Mouse (Mus musculus): ENCODE measurements around the gene Zfp488. TPM values are rescaled to one million over a fixed set of nuclear protein-coding genes. Genes with fewer than 3 reads are reported as not detected.
A peak's percentile ranks its signal among the peaks of the same experiment; 100 is the strongest.

Gene Zfp488
- polyA plus RNA-seq (2015; fragmentation: Nextera tagmentation; extraction: Ambion mirVana) = not detected in 2 replicates

DNA sequence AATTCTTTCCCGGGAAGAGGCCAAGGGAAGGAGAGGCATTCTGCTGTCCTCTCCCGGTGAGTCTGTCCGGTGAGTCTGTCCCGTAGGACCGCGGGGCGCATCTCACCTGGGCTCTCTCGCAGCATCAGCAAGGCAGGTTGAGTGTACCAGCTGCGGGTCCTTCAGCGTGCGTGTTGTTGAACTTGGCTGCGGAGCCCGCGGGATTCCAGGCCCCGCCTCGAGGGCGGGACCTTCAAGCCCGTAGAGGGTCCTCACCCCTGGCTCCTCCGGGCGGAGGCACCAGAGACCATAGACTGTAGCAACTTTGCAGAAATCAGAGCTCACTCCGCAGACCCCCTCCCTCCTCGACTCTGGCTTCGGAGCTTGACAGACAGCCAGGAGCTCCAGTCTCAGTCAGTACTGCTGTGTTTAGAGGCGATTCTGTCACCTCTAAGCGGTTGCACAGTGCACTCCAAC lies at the start of gene Zfp488:
TSS of gene Zfp488 (minus strand) at position 161 of the 456 bp plus-strand sequence.
- ATAC-seq (replicated peaks; ENCODE audit: low FRiP score, low read depth) = no peak
- H3K9ac ChIP-seq (ENCODE audit: low read depth, low read length) = 0 out of 2 replicates have a peak within 1 kb of the TSS, but pooled peaks have one; percentile 18
- H3K36me3 ChIP-seq (ENCODE audit: insufficient read depth, low read length) = no peaks in the 10 kb centered on the region
- H3K27ac ChIP-seq = no peak within 1 kb of the TSS
- no peak for TF ChIP-seq CTCF (IDR thresholded peaks at IDR 0.05; ENCODE audit: low read depth)
- WGBS = 3% methylated on average over 25 of the region's 25 CpGs
- H3K4me3 ChIP-seq (replicated peaks; ENCODE audit: low read depth, low read length) = peak within 1 kb of the TSS; percentile 26
- peak; percentile 18 for DNase-seq (ENCODE audit: low spot score)
- peak within 1 kb of the TSS; percentile 65 for H3K4me2 ChIP-seq (ENCODE audit: low read length)
- H3K27me3 ChIP-seq (ENCODE audit: insufficient read depth, low read length) = no peaks in the 10 kb centered on the region
- H3K4me1 ChIP-seq (replicated peaks; ENCODE audit: insufficient read depth, low read length) = 0 out of 2 replicates have a peak, but pooled peaks cover 5% of the 10 kb centered on the region
- H3K9me3 ChIP-seq (replicated peaks; ENCODE audit: low read length) = no peaks in the 10 kb centered on the region

DNA sequence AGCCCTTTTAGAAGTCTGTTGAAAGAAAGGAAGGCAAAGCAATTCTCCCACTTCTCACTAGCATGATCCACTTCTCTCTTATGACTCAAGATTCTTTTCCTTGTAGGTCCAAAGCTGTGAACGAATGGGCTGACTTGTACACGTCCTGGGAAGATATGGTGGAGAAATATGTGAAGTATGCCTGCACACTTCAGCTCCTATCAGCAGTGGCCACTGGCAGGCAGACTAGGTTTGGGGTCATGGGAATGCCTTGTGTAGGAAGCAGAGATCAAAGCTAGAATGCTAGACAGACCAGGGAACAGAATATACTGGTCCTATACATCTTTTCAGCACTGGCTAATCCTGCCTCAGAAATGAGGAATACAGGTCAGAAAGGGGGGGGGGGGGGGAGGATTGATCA lies 48.1 kb upstream of the Zfp488 start:
- ATAC-seq (replicated peaks; ENCODE audit: low FRiP score, low read depth) (no peak), DNase-seq (ENCODE audit: low spot score) (no peak)
- no peaks in the 10 kb centered on the region for H3K27me3 ChIP-seq (ENCODE audit: insufficient read depth, low read length)
- H3K4me2 ChIP-seq (ENCODE audit: low read length) = no peak overlapping the region
- H3K4me3 ChIP-seq (replicated peaks; ENCODE audit: low read depth, low read length) = no peak overlapping the region
- no peak overlapping the region for H3K27ac ChIP-seq
- H3K9me3 ChIP-seq (replicated peaks; ENCODE audit: low read length) = no peaks in the 10 kb centered on the region
- H3K36me3 ChIP-seq (ENCODE audit: insufficient read depth, low read length) = no peaks in the 10 kb centered on the region
- no peak for TF ChIP-seq CTCF (IDR thresholded peaks at IDR 0.05; ENCODE audit: low read depth)
- H3K9ac ChIP-seq (ENCODE audit: low read depth, low read length) = no peak overlapping the region
- 72% methylated on average over 2 of the region's 2 CpGs for WGBS
- H3K4me1 ChIP-seq (replicated peaks; ENCODE audit: insufficient read depth, low read length) = no peaks in the 10 kb centered on the region

DNA sequence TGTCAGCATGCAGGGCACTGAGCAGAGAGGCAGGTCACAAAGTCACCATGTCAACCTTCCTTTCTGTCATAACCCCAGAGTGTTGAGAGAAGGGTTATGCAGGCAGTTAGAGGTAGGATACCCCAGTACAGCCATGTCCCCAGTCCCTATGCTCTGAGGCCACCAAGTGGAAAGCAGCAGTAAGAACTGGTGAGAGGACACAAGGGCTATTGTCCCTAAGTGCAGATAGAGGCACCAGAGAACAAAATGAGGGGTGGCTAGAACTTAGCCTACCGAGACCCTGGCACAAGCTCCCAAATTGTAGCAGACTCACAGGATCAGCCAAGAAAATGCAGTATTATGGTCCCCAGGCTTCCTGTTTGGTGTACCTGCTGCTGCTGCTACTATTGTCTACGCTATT lies 38.4 kb upstream of the Zfp488 start:
- H3K4me1 ChIP-seq (replicated peaks; ENCODE audit: insufficient read depth, low read length) = no peaks in the 10 kb centered on the region
- H3K27me3 ChIP-seq (ENCODE audit: insufficient read depth, low read length) = no peaks in the 10 kb centered on the region
- no peak overlapping the region for H3K27ac ChIP-seq
- H3K9me3 ChIP-seq (replicated peaks; ENCODE audit: low read length) = no peaks in the 10 kb centered on the region
- no peaks in the 10 kb centered on the region for H3K36me3 ChIP-seq (ENCODE audit: insufficient read depth, low read length)
- DNase-seq (ENCODE audit: low spot score) (no peak), ATAC-seq (replicated peaks; ENCODE audit: low FRiP score, low read depth) (no peak)
- no peak overlapping the region for H3K4me3 ChIP-seq (replicated peaks; ENCODE audit: low read depth, low read length)
- H3K4me2 ChIP-seq (ENCODE audit: low read length) = no peak overlapping the region
- no peak for TF ChIP-seq CTCF (IDR thresholded peaks at IDR 0.05; ENCODE audit: low read depth)
- WGBS = 84% methylated on average over 2 of the region's 2 CpGs
- no peak overlapping the region for H3K9ac ChIP-seq (ENCODE audit: low read depth, low read length)

DNA sequence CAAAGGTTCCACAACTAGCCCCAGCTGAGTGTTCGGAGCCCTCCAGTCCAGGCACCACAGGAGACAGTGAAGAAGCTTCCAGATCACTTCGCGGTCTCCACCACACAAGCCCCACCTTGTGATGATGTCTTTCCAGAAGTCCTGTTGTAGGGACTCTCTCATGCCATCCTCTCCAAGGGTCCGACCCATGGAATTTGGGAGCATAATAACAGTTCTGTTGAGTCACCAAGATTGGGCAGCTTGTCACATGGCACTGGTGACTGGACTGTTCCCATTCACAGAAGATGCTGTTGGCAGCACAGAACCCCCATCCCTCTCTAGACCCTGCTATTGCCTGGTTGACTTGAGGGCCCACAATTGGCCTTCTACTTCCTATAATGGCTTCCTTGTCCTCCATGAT lies 37.8 kb upstream of the Zfp488 start, which contains the start of gene Gm5460:
TSS of gene Gm5460 (plus strand) at position 378 of the 400 bp plus-strand sequence.
- Histone ChIP-seq H3K4me3 (replicated peaks; ENCODE audit: low read depth, low read length) (no peak within 1 kb of the TSS), H3K27me3 (ENCODE audit: insufficient read depth, low read length) (no peaks in the 10 kb centered on the region), H3K9ac (ENCODE audit: low read depth, low read length) (no peak within 1 kb of the TSS), H3K4me1 (replicated peaks; ENCODE audit: insufficient read depth, low read length) (no peaks in the 10 kb centered on the region), H3K36me3 (ENCODE audit: insufficient read depth, low read length) (no peaks in the 10 kb centered on the region), H3K27ac (no peak within 1 kb of the TSS), H3K9me3 (replicated peaks; ENCODE audit: low read length) (no peaks in the 10 kb centered on the region), H3K4me2 (ENCODE audit: low read length) (no peak within 1 kb of the TSS)
- WGBS = 96% methylated on average over 4 of the region's 4 CpGs
- no peak for TF ChIP-seq CTCF (IDR thresholded peaks at IDR 0.05; ENCODE audit: low read depth)
- ATAC-seq (replicated peaks; ENCODE audit: low FRiP score, low read depth) = no peak
- DNase-seq (ENCODE audit: low spot score) = no peak

DNA sequence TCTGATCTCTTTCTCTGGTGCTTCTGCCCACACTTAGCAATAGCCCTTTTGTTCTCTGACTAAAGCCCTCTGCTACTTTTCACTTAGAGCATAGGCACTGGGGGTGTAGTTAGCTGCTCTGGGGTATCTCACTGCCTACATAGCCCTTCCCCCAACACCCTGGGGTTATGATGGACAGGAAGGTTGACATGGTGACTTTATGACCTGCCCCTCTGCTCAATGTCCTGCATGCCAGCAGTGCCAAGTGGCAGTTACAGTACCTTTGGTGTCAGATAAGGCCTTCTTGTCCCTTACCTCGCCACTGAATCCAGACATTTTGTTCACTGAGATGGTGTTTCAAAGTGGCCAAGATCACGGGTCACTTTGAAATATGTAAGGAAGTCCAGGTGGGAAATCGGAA lies 36.5 kb upstream of the Zfp488 start, which contains the start of gene Gm30083:
TSS of gene Gm30083 (minus strand) at position 120 of the 400 bp plus-strand sequence.
- Histone ChIP-seq H3K4me3 (replicated peaks; ENCODE audit: low read depth, low read length) (no peak within 1 kb of the TSS), H3K36me3 (ENCODE audit: insufficient read depth, low read length) (no peaks in the 10 kb centered on the region), H3K9me3 (replicated peaks; ENCODE audit: low read length) (no peaks in the 10 kb centered on the region), H3K9ac (ENCODE audit: low read depth, low read length) (no peak within 1 kb of the TSS), H3K4me2 (ENCODE audit: low read length) (no peak within 1 kb of the TSS), H3K4me1 (replicated peaks; ENCODE audit: insufficient read depth, low read length) (no peaks in the 10 kb centered on the region), H3K27ac (no peak within 1 kb of the TSS), H3K27me3 (ENCODE audit: insufficient read depth, low read length) (no peaks in the 10 kb centered on the region)
- TF ChIP-seq CTCF (IDR thresholded peaks at IDR 0.05; ENCODE audit: low read depth) = no peak
- ATAC-seq (replicated peaks; ENCODE audit: low FRiP score, low read depth) (no peak), DNase-seq (ENCODE audit: low spot score) (no peak)
- 87% methylated on average over 3 of the region's 3 CpGs for WGBS

DNA sequence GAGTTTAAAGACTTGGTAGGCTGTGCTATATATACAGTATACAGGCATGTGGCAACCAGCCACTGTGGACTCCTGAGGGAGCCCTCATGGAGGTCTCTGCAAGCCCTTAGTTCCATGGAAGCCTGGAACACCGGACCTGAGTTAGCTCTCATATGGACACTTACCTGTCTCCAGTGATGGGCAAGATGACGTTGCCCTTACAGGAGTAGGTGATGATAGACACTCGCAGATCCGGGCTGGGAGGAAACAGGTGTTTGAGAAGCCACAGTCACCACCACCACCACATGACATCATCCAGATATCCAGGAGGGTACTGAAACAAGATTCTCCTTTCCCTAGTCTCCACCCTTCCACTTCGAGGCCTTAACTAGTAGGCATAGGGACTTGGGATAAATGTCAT lies 23.8 kb upstream of the Zfp488 start:
- ATAC-seq (replicated peaks; ENCODE audit: low FRiP score, low read depth) = no peak
- Histone ChIP-seq H3K36me3 (ENCODE audit: insufficient read depth, low read length) (no peaks in the 10 kb centered on the region), H3K27ac (no peak overlapping the region), H3K4me2 (ENCODE audit: low read length) (no peak overlapping the region), H3K4me1 (replicated peaks; ENCODE audit: insufficient read depth, low read length) (no peaks in the 10 kb centered on the region), H3K9me3 (replicated peaks; ENCODE audit: low read length) (no peaks in the 10 kb centered on the region), H3K9ac (ENCODE audit: low read depth, low read length) (no peak overlapping the region), H3K27me3 (ENCODE audit: insufficient read depth, low read length) (no peaks in the 10 kb centered on the region), H3K4me3 (replicated peaks; ENCODE audit: low read depth, low read length) (no peak overlapping the region)
- WGBS = 91% methylated on average over 5 of the region's 5 CpGs
- no peak for DNase-seq (ENCODE audit: low spot score)
- TF ChIP-seq CTCF (IDR thresholded peaks at IDR 0.05; ENCODE audit: low read depth) = no peak

DNA sequence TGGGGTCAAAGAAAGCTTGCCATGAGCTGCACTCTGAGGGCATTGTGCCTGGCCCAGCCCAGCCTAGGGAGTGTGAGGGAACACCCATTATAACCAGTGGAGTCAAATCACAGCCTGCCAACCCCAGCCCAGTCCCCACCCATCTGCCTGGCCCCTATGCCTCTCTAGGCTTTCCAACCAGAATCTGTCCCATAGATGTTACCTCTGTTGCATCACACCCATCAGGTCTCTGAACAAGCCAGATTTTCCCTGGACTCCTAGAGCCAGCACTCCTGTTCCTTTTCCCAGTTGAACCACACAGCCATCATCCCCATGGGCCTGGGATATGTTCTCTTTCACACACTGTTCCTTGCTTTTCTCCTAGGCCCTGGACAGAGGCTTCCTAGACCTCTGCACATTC lies 22.9 kb upstream of the Zfp488 start:
- ATAC-seq (replicated peaks; ENCODE audit: low FRiP score, low read depth) = no peak
- no peaks in the 10 kb centered on the region for H3K36me3 ChIP-seq (ENCODE audit: insufficient read depth, low read length)
- H3K4me2 ChIP-seq (ENCODE audit: low read length) = no peak overlapping the region
- no peak for TF ChIP-seq CTCF (IDR thresholded peaks at IDR 0.05; ENCODE audit: low read depth)
- no peak overlapping the region for H3K9ac ChIP-seq (ENCODE audit: low read depth, low read length)
- H3K4me1 ChIP-seq (replicated peaks; ENCODE audit: insufficient read depth, low read length) = no peaks in the 10 kb centered on the region
- no peaks in the 10 kb centered on the region for H3K9me3 ChIP-seq (replicated peaks; ENCODE audit: low read length)
- no peak for DNase-seq (ENCODE audit: low spot score)
- no peak overlapping the region for H3K27ac ChIP-seq
- H3K4me3 ChIP-seq (replicated peaks; ENCODE audit: low read depth, low read length) = no peak overlapping the region
- no peaks in the 10 kb centered on the region for H3K27me3 ChIP-seq (ENCODE audit: insufficient read depth, low read length)
